Mouse (Mus musculus) inflammation-experienced regulatory T-cells, adult 6 months (primary cell): Measurements from ENCODE around the gene Ppp1r14a. TPM values are rescaled to one million over a fixed set of nuclear protein-coding genes. Genes with fewer than 3 reads are reported as not detected.

Experiments used
- ATAC-seq: one replicate; pipeline ENCODE4 v1.8.0; 2017
- polyA plus RNA-seq, 3 experiments: library from polyadenylated mRNA; unstranded; fragments of 100-300 nt; shearing (Covaris generic); gene quantifications; one replicate each; pipeline ENCODE4 v1.2.1; 2017

The Ppp1r14a gene
- polyA plus RNA-seq, 3 experiments from 2014 or later = not detected

- ATAC-seq = no peak
These were observed 15.6 kb downstream of the Ppp1r14a start for GRCm38 (mm10) chr7:29304463-29305262.

- ATAC-seq = no peak
These were observed 16.3 kb downstream of the Ppp1r14a start for GRCm38 (mm10) chr7:29305263-29305988.

- no peak for ATAC-seq
These were observed 17.0 kb downstream of the Ppp1r14a start for GRCm38 (mm10) chr7:29306108-29306507.

- no peak for ATAC-seq
These were observed 17.5 kb downstream of the Ppp1r14a start for GRCm38 (mm10) chr7:29306619-29307018.

GRCm38 (mm10) chr7:29307350-29308104, 18.4 kb downstream of the Ppp1r14a start:
- ATAC-seq = peak; percentile 66

GRCm38 (mm10) chr7:29309221-29309721, 20.2 kb downstream of the Ppp1r14a start:
- ATAC-seq = peak; percentile 19

GRCm38 (mm10) chr7:29309749-29310148, 20.6 kb downstream of the Ppp1r14a start:
- ATAC-seq = no peak

GRCm38 (mm10) chr7:29313051-29313450, 23.9 kb downstream of the Ppp1r14a start:
- no peak for ATAC-seq

GRCm38 (mm10) chr7:29313572-29314261, 24.6 kb downstream of the Ppp1r14a start:
- ATAC-seq = no peak

GRCm38 (mm10) chr7:29314844-29315628, 25.9 kb downstream of the Ppp1r14a start:
- ATAC-seq = no peak

GRCm38 (mm10) chr7:29316137-29316734, 27.1 kb downstream of the Ppp1r14a start:
- ATAC-seq = no peak

GRCm38 (mm10) chr7:29316976-29317375, 27.9 kb downstream of the Ppp1r14a start:
- no peak for ATAC-seq

- ATAC-seq = no peak
These were observed 28.4 kb downstream of the Ppp1r14a start for GRCm38 (mm10) chr7:29317558-29317957.

- no peak for ATAC-seq
These were observed 29.2 kb downstream of the Ppp1r14a start for GRCm38 (mm10) chr7:29318115-29318911.

GRCm38 (mm10) chr7:29319337-29320307, 30.5 kb downstream of the Ppp1r14a start:
- ATAC-seq = no peak

- ATAC-seq = no peak
These were observed 38.0 kb downstream of the Ppp1r14a start for GRCm38 (mm10) chr7:29327087-29327486.

GRCm38 (mm10) chr7:29328984-29329383, 39.9 kb downstream of the Ppp1r14a start:
- ATAC-seq = no peak

GRCm38 (mm10) chr7:29334156-29334555, 45.0 kb downstream of the Ppp1r14a start:
- no peak for ATAC-seq

- no peak for ATAC-seq
These were observed 46.2 kb downstream of the Ppp1r14a start for GRCm38 (mm10) chr7:29335276-29335675.
